Mouse (Mus musculus) embryonic facial prominence, embryonic 11.5 days (tissue): ENCODE data around the gene Fry. TPM values are rescaled to one million over a fixed set of nuclear protein-coding genes. Genes with fewer than 3 reads are reported as not detected.

ENCODE experiments used
- ATAC-seq: fragments of 200-750 bp; cut with Nextera tagmentation; replicated peaks from 2 replicates; pipeline ENCODE4 v1.8.0; 2017; ENCODE audit warnings: low read depth; ENCODE audit not compliant: insufficient number of reproducible peaks, low FRiP score, low TSS enrichment
- DNase-seq: peaks from one replicate; pipeline ENCODE4 v3.0.0-alpha.2; 2015; ENCODE audit warnings: low spot score
- H3K27ac ChIP-seq: fragments of 300-500 bp; sonication (generic); replicated peaks from 2 replicates; pipeline ENCODE4 v1.5.1; 2014; ENCODE audit warnings: mild to moderate bottlenecking, low read depth, low read length, control low read depth
- H3K27me3 ChIP-seq: fragments of 300-500 bp; sonication (generic); 2 replicates; pipeline ENCODE4 v1.6.1; 2014; ENCODE audit warnings: mild to moderate bottlenecking, low read length, moderate library complexity, mixed read lengths; ENCODE audit not compliant: control insufficient read depth, insufficient read depth
- H3K36me3 ChIP-seq: fragments of 300-500 bp; sonication (generic); replicated peaks from 2 replicates; pipeline ENCODE4 v1.6.1; 2014; ENCODE audit warnings: low read depth, mild to moderate bottlenecking, low read length, moderate library complexity, mixed read lengths; ENCODE audit not compliant: control insufficient read depth, insufficient read depth
- H3K4me1 ChIP-seq: fragments of 300-500 bp; sonication (generic); 2 replicates; pipeline ENCODE4 v1.6.1; 2014; ENCODE audit warnings: low read length, mixed read lengths; ENCODE audit not compliant: control insufficient read depth, insufficient read depth
- H3K4me2 ChIP-seq: fragments of 300-500 bp; sonication (generic); 2 replicates; pipeline ENCODE4 v1.6.1; 2014; ENCODE audit warnings: low read depth, mild to moderate bottlenecking, control low read depth, low read length, moderate library complexity
- H3K4me3 ChIP-seq: fragments of 300-500 bp; sonication (generic); 2 replicates; pipeline ENCODE4 v1.5.1; 2014; ENCODE audit warnings: low read depth, low read length, control low read depth
- H3K9ac ChIP-seq: fragments of 300-500 bp; sonication (generic); replicated peaks from 2 replicates; pipeline ENCODE4 v1.6.1; 2014; ENCODE audit warnings: mild to moderate bottlenecking, control low read depth, low read length
- H3K9me3 ChIP-seq: fragments of 300-500 bp; sonication (generic); replicated peaks from 2 replicates; pipeline ENCODE4 v1.6.1; 2016; ENCODE audit warnings: mild to moderate bottlenecking, low read length, inconsistent platforms, mixed read lengths; ENCODE audit not compliant: control insufficient read depth
- WGBS: fragments of 180-500 bp; shearing (Covaris S2); extraction: QIAGEN DNeasy Blood & Tissue Kit; methylation state at CpG from one replicate; pipeline ENCODE4 v1.1.7; 2014; 5-methylcytosine and 5-hydroxymethylcytosine counted together
- polyA plus RNA-seq: library from polyadenylated mRNA; unstranded; fragments of >200 nt; fragmentation: Nextera tagmentation; extraction: Ambion mirVana; gene quantifications from 2 replicates; pipeline ENCODE4 v1.2.1, GENCODE M21; 2014

Fry gene
- 6.5 and 8.2 TPM in 2 replicates for polyA plus RNA-seq

GRCm38 (mm10) chr5:150118455-150119241, at the start of gene Fry:
TSS of gene Fry (plus strand) at chr5:150118645.
- no peaks in the 10 kb centered on the region for H3K27me3 ChIP-seq
- H3K4me2 ChIP-seq, result peak within 1 kb of the TSS; percentile 81
- H3K36me3 ChIP-seq, result no peaks in the 10 kb centered on the region
- peak; percentile 91 for DNase-seq
- H3K27ac ChIP-seq, result no peak within 1 kb of the TSS
- H3K4me3 ChIP-seq, result peak within 1 kb of the TSS; percentile 68
- peak; percentile 95 for ATAC-seq
- peak within 1 kb of the TSS; percentile 62 for H3K9ac ChIP-seq
- no peaks in the 10 kb centered on the region for H3K9me3 ChIP-seq
- H3K4me1 ChIP-seq, result no peaks in the 10 kb centered on the region
- under 1% methylated on average over 56 of the region's 68 CpGs for WGBS

GRCm38 (mm10) chr5:150070086-150070485, 48.4 kb upstream of the Fry start:
- H3K9me3 ChIP-seq, result no peaks in the 10 kb centered on the region
- no peak overlapping the region for H3K4me3 ChIP-seq
- H3K27ac ChIP-seq, result no peak overlapping the region
- H3K4me2 ChIP-seq, result no peak overlapping the region
- peak; percentile 46 for DNase-seq
- no peak overlapping the region for H3K9ac ChIP-seq
- 18% methylated on average over 10 of the region's 10 CpGs for WGBS
- H3K36me3 ChIP-seq, result no peaks in the 10 kb centered on the region
- no peak for ATAC-seq
- no peaks in the 10 kb centered on the region for H3K4me1 ChIP-seq
- no peaks in the 10 kb centered on the region for H3K27me3 ChIP-seq

GRCm38 (mm10) chr5:150071738-150072137, 46.7 kb upstream of the Fry start:
- H3K27ac ChIP-seq, result no peak overlapping the region
- ATAC-seq, result no peak
- H3K9me3 ChIP-seq, result no peaks in the 10 kb centered on the region
- DNase-seq, result no peak
- H3K36me3 ChIP-seq, result no peaks in the 10 kb centered on the region
- H3K4me3 ChIP-seq, result no peak overlapping the region
- no peaks in the 10 kb centered on the region for H3K4me1 ChIP-seq
- no peak overlapping the region for H3K9ac ChIP-seq
- H3K27me3 ChIP-seq, result no peaks in the 10 kb centered on the region
- H3K4me2 ChIP-seq, result no peak overlapping the region

GRCm38 (mm10) chr5:150079866-150080797, 38.3 kb upstream of the Fry start:
- DNase-seq (peak; percentile 78), ATAC-seq (peak; percentile 85)
- 22% methylated on average over 12 of the region's 12 CpGs for WGBS
- no peaks in the 10 kb centered on the region for H3K27me3 ChIP-seq
- no peaks in the 10 kb centered on the region for H3K36me3 ChIP-seq
- no peak overlapping the region; the same call in 1 of the 2 replicates for H3K9ac ChIP-seq
- no peak overlapping the region for H3K27ac ChIP-seq
- no peaks in the 10 kb centered on the region for H3K4me1 ChIP-seq
- H3K4me3 ChIP-seq, result no peak overlapping the region
- no peak overlapping the region; the same call in 1 of the 2 replicates for H3K4me2 ChIP-seq
- H3K9me3 ChIP-seq, result no peaks in the 10 kb centered on the region

GRCm38 (mm10) chr5:150082696-150083095, 35.7 kb upstream of the Fry start:
- no peak for ATAC-seq
- DNase-seq, result no peak
- WGBS, result 87% methylated on average over 14 of the region's 14 CpGs

GRCm38 (mm10) chr5:150083190-150083589, 35.3 kb upstream of the Fry start:
- Histone ChIP-seq H3K27ac (no peak overlapping the region), H3K9me3 (no peaks in the 10 kb centered on the region), H3K4me2 (no peak overlapping the region), H3K9ac (no peak overlapping the region), H3K4me3 (no peak overlapping the region), H3K36me3 (no peaks in the 10 kb centered on the region), H3K4me1 (no peaks in the 10 kb centered on the region), H3K27me3 (no peaks in the 10 kb centered on the region)
- DNase-seq (no peak), ATAC-seq (no peak)
- 62% methylated on average over 5 of the region's 5 CpGs for WGBS

More at GRCm38 (mm10) chr5:150082696-150083095, 35.7 kb upstream of the Fry start:
- Histone ChIP-seq H3K4me1 (no peaks in the 10 kb centered on the region), H3K4me3 (no peak overlapping the region), H3K27me3 (no peaks in the 10 kb centered on the region), H3K9ac (no peak overlapping the region), H3K9me3 (no peaks in the 10 kb centered on the region), H3K27ac (no peak overlapping the region), H3K4me2 (no peak overlapping the region), H3K36me3 (no peaks in the 10 kb centered on the region)

- DNase-seq, result peak; percentile 78
- no peak overlapping the region for H3K27ac ChIP-seq
- no peak overlapping the region for H3K9ac ChIP-seq
- H3K4me3 ChIP-seq, result no peak overlapping the region
- no peaks in the 10 kb centered on the region for H3K4me1 ChIP-seq
- 12% methylated on average over 6 of the region's 6 CpGs for WGBS
- no peak overlapping the region for H3K4me2 ChIP-seq
- peak; percentile 62; the same call in 1 of the 2 replicates for ATAC-seq
- H3K27me3 ChIP-seq, result no peaks in the 10 kb centered on the region
- H3K9me3 ChIP-seq, result no peaks in the 10 kb centered on the region
- no peaks in the 10 kb centered on the region for H3K36me3 ChIP-seq
These were observed 20.8 kb upstream of the Fry start for GRCm38 (mm10) chr5:150097620-150098019.
